Mouse (Mus musculus) testis, adult 2 months (tissue): Measurements from ENCODE around the gene Asxl1.

Experiments
- CTCF ChIP-seq: fragments of 200-500 bp; IDR thresholded peaks from 2 replicates; pipeline ENCODE4 v1.5.1; 2012; ENCODE audit warnings: low read depth, mild to moderate bottlenecking, inconsistent platforms, low read length, moderate library complexity; ENCODE audit not compliant: control insufficient read depth, insufficient read depth, insufficient replicate concordance
- POLR2A ChIP-seq: fragments of 200-500 bp; IDR thresholded peaks from 2 replicates; pipeline ENCODE4 v1.6.1; 2012; ENCODE audit warnings: low read depth, mild to moderate bottlenecking, inconsistent platforms, low read length, moderate library complexity; ENCODE audit not compliant: control insufficient read depth

DNA sequence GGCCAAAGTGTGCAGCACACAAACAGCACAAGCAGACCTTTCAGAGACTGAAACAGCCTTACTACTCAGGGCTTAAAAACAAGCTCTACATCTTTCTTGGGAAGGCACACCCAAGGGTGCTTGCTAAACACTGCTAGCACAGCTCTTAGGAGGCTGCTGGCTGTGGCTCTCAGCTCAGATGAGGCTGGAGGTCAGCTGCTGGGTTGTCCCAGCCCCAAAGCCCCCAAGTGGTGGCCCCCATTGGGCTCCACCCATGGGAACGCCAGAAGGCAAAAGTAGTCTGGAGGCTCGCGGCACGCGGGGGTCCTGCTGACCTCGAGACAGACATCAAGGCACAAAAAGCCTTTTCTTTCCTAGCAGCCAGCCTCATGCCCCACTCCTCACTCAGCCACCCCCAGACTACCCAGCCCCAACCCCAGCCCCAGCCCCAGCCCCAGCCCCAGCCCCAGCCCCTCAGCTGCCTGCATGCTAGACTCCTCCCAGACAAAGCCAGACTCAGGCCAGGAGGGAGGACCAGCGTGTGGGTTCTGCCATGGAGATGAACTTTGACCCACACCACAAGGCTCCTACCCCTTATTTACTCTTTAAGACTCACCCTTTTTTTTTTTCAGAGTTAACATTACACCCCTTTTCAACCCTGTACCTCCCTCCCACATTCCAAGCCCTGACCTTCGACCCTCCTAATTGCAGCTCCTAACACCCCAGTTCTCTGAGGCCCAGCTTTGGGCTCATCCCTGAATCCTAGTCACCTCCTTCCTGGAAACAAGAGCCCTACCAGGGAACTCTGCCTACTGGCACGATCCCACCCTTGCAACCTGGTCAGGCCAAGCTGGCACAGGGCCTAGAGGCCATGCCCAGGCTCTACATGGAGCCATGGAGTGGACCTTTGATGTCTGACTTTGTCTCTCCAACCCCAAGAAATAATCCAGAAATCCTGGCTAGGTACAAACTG, 89.5 kb downstream of the Asxl1 start:
- TF ChIP-seq POLR2A (no peak), CTCF (no peak)
